Mouse (Mus musculus) liver, embryonic 15.5 days (tissue): Measurements from ENCODE around the gene Gm20388. TPM values are rescaled to one million over a fixed set of nuclear protein-coding genes. Genes with fewer than 3 reads are reported as not detected.

ENCODE experiments used
- ATAC-seq: fragments of 200-750 bp; cut with Nextera tagmentation; 2 replicates; pipeline ENCODE4 v1.8.0; 2017; ENCODE audit warnings: moderate number of reproducible peaks, mild to moderate bottlenecking, moderate library complexity; ENCODE audit not compliant: insufficient read depth
- H3K27ac ChIP-seq: fragments of 300-500 bp; sonication (generic); replicated peaks from 2 replicates; pipeline ENCODE4 v1.5.1; 2015; ENCODE audit warnings: mild to moderate bottlenecking, inconsistent platforms
- H3K27me3 ChIP-seq: fragments of 300-500 bp; sonication (generic); 2 replicates; pipeline ENCODE4 v1.6.1; 2015; ENCODE audit warnings: mild to moderate bottlenecking, inconsistent platforms
- H3K36me3 ChIP-seq: fragments of 300-500 bp; sonication (generic); replicated peaks from 2 replicates; pipeline ENCODE4 v1.6.1; 2015; ENCODE audit warnings: moderate library complexity, mild to moderate bottlenecking, inconsistent platforms
- H3K4me1 ChIP-seq: fragments of 300-500 bp; sonication (generic); replicated peaks from 2 replicates; pipeline ENCODE4 v1.6.1; 2015; ENCODE audit warnings: inconsistent platforms
- H3K4me2 ChIP-seq: fragments of 300-500 bp; sonication (generic); 2 replicates; pipeline ENCODE4 v1.6.1; 2015; ENCODE audit warnings: moderate library complexity, mild to moderate bottlenecking, inconsistent platforms
- H3K4me3 ChIP-seq: fragments of 300-500 bp; sonication (generic); replicated peaks from 2 replicates; pipeline ENCODE4 v1.5.1; 2015; ENCODE audit warnings: mild to moderate bottlenecking, inconsistent platforms
- H3K9ac ChIP-seq: fragments of 300-500 bp; sonication (generic); 2 replicates; pipeline ENCODE4 v1.6.1; 2015; ENCODE audit warnings: moderate library complexity, mild to moderate bottlenecking, inconsistent platforms
- H3K9me3 ChIP-seq: fragments of 300-500 bp; sonication (generic); replicated peaks from 2 replicates; pipeline ENCODE4 v1.6.1; 2016; ENCODE audit warnings: inconsistent platforms
- WGBS: fragments of 180-500 bp; shearing (Covaris S2); methylation state at CpG from one replicate; pipeline ENCODE4 v1.1.7; 2015; ENCODE audit warnings: mixed read lengths; ENCODE audit not compliant: insufficient replicate concordance; 5-methylcytosine and 5-hydroxymethylcytosine counted together
- polyA plus RNA-seq: library from polyadenylated mRNA; unstranded; fragments of >200 nt; fragmentation: Nextera tagmentation; extraction: Ambion mirVana; gene quantifications from 2 replicates; pipeline ENCODE4 v1.2.1, GENCODE M21; 2015

Gene Gm20388
- polyA plus RNA-seq, 1 experiment from 2014 or later: not detected

DNA sequence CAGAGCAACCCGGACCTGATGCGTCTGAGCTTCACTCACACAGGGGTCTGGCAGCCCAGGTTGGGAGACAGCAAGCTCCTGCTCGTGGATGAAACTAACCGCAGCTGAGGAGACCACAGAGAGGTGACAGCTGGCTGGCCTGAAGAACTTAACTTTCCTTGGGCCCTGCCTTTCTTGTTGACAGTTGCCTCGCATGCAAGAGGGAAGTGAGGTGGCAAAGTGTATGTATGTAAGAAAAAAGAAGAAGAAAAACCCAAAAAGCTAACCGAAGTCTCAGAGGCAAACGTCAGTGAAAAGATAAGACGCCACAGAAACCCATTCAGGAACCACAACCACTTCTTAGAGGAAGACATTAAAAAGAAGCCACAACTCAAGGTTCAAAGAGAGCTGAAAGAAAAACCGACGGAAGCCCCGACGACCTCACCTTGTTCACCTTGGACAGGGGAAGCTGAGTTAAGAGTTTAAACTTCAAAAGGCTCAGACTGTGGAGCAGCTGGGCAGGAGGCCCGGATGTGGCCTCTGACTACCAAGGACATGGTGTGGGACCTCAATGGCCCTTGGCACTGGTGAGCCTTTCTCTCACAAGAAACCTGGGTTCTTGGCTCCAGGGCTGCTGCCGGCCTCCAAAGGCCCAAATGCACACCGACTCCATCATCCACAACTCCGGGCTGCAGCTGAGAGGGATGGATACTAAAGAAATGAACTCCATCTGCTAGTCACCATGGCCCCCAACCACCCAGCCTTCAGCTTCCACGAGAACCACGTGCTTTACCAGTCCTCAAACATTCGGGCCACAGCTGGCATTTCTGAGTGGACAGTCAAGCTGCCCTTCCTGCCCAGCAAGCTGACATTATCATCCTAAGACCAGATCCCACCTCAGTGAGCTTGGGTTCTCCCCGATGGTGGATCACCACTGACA, 1740.0 kb downstream of the Gm20388 start:
- Histone ChIP-seq H3K27me3 (peaks cover 77% of the 10 kb centered on the region), H3K27ac (no peak overlapping the region)

DNA sequence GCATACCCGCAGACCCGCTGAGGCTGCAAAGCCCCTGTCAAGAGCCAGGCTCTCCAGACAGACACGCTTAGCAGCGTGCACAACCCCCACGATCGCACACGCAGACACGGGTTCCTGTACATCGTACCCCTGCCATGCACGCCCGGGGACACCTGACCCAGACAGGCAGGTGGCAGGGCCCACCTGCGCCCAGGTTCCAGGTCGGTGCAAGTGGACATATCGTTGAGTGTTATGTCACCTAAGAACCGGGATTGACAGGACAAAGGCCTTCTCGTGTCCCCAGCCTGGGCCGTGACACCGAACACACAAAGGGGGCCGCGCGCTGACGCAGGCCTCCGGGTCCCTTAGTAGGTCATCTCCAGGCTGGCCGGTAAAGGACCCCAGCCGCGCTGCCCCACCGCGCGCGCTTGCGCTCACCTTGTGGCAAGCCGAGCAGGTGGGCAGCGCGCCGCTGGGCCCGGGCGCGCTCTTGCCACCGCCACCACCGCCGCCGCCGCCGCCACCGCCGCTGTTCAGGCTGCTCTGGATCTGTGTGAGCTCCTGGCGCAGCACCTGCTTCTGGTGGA, 1740.8 kb downstream of the Gm20388 start:
- peak overlapping the region; percentile 61 for H3K4me2 ChIP-seq
- 14% methylated on average over 47 of the region's 47 CpGs for WGBS
- H3K27me3 ChIP-seq: peaks cover 82% of the 10 kb centered on the region
- peak overlapping the region; percentile 25; the same call in 1 of the 2 replicates for H3K9ac ChIP-seq
- H3K36me3 ChIP-seq: no peaks in the 10 kb centered on the region
- no peak overlapping the region for H3K27ac ChIP-seq
- no peaks in the 10 kb centered on the region for H3K9me3 ChIP-seq
- H3K4me1 ChIP-seq: peaks cover 19% of the 10 kb centered on the region
- no peak for ATAC-seq
- H3K4me3 ChIP-seq: peak overlapping the region; percentile 52

More for the DNA sequence above, 1740.0 kb downstream of the Gm20388 start:
- Histone ChIP-seq H3K9ac (no peak overlapping the region), H3K36me3 (no peaks in the 10 kb centered on the region), H3K4me3 (peak overlapping the region; percentile 52), H3K4me1 (peaks cover 20% of the 10 kb centered on the region), H3K9me3 (no peaks in the 10 kb centered on the region), H3K4me2 (peak overlapping the region; percentile 61)
- ATAC-seq: no peak
- 27% methylated on average over 20 of the region's 20 CpGs for WGBS

DNA sequence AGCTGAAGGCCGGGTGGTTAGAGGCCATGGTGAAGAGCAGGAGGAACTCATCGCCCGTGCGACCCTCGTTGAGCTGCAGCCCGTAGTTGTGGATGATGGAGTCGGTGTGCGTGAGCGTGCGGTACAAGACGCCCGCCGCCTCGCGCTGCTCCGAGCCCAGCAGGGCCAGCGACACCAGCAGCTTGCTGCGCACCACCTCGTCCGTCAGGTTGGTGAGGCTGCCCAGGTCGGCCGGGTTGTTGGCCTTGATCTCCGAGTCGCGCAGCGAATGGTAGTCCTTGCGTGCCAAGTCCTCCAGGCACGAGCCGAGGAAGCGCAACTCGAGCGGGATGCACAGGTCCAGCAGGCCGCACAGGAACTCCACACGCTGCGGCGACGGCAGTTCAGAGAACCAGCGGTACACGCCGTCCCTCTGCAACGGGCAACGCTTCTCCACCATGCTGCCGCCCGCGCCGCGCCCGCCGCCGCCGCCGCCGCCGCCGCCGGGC, 1741.3 kb downstream of the Gm20388 start:
- Histone ChIP-seq H3K36me3 (no peaks in the 10 kb centered on the region), H3K9me3 (no peaks in the 10 kb centered on the region), H3K27me3 (peaks cover 83% of the 10 kb centered on the region), H3K27ac (no peak overlapping the region), H3K4me2 (peak overlapping the region; percentile 61), H3K9ac (peak overlapping the region; percentile 25; the same call in 1 of the 2 replicates), H3K4me1 (peaks cover 18% of the 10 kb centered on the region), H3K4me3 (peak overlapping the region; percentile 52)
- ATAC-seq: no peak
- WGBS: 2% methylated on average over 51 of the region's 56 CpGs

DNA sequence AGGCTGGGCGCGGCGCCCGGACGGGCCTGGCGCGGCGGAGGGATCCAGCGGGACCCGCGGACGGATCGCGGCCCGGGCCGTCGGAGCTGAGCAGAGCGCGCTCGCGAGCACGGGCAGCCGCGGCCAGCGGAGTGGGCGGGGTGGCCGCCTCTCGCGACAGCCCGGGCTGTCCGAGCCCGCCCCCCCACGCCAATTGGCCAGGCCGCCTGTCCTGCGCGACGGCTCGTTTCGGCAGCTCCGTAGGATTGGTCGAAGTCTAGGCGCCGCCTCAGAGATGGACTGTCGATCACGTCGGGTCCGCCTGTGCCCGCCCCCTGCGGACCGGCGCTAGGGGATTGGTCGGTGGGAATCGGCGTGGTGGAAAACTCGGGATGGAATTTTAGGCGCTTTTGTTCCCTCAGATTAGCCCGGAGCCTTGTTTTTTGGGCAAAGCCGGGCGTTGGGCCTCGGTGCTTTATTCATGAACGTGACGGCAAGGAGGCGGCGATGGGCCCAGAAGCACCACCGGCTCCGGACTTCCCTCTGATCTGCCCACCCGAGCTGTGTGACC, 1742.2 kb downstream of the Gm20388 start, which contains the start of gene Zcchc14:
Zcchc14 (minus strand) TSS at position 128 of the 550 bp plus-strand sequence.
- no peak within 1 kb of the TSS for H3K27ac ChIP-seq

DNA sequence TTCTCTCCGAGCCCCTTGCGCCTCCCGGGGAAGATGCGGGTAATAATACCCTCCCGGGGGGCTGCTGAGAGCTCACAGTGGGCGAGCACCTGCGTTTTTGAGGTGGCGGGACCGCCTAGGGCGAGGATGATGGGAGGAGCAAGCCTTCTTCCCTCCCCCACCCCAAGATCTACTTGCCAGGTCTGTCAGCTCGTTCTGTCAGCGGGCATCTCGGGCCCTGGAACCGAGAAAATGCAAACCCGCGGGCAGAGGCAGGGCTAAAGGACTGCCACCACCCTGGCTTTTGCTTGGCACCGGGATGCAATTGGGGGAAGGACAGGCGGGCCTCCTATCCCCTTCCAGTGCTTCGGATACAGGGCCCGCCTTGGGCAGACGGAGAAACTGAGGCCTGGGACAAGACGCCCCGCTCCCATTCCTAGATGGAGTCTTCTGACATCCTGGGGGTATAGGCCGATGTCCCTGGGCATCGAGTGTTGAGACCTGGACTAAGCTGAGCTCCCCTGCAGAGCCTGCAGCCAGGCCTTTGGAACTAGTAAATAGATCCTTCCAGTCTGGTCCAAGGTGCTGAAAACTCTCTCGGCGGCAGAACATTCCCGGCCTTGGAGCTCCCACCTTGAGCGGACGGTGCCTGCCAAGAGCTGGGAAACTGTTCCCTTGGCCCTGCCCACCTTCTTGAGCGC, 1742.8 kb downstream of the Gm20388 start:
- no peaks in the 10 kb centered on the region for H3K9me3 ChIP-seq
- peak overlapping the region; percentile 8; the same call in 1 of the 2 replicates for H3K9ac ChIP-seq
- no peak overlapping the region for H3K27ac ChIP-seq
- ATAC-seq: 0 out of 2 replicates have a peak, but pooled peaks have one; percentile 2
- 8% methylated on average over 31 of the region's 31 CpGs for WGBS
- H3K4me3 ChIP-seq: peak overlapping the region; percentile 58
- peak overlapping the region; percentile 63 for H3K4me2 ChIP-seq
- H3K27me3 ChIP-seq: peaks cover 77% of the 10 kb centered on the region
- peaks cover 12% of the 10 kb centered on the region for H3K4me1 ChIP-seq
- no peaks in the 10 kb centered on the region for H3K36me3 ChIP-seq

More for the DNA sequence above, 1742.2 kb downstream of the Gm20388 start, which contains the start of gene Zcchc14:
- Histone ChIP-seq H3K36me3 (no peaks in the 10 kb centered on the region), H3K4me1 (peaks cover 18% of the 10 kb centered on the region), H3K9me3 (no peaks in the 10 kb centered on the region), H3K9ac (peak within 1 kb of the TSS; percentile 25; the same call in 1 of the 2 replicates), H3K4me3 (peak within 1 kb of the TSS; percentile 58), H3K27me3 (peaks cover 80% of the 10 kb centered on the region), H3K4me2 (peak within 1 kb of the TSS; percentile 63)
- WGBS: 1% methylated on average over 67 of the region's 67 CpGs
- peak; percentile 90 for ATAC-seq

DNA sequence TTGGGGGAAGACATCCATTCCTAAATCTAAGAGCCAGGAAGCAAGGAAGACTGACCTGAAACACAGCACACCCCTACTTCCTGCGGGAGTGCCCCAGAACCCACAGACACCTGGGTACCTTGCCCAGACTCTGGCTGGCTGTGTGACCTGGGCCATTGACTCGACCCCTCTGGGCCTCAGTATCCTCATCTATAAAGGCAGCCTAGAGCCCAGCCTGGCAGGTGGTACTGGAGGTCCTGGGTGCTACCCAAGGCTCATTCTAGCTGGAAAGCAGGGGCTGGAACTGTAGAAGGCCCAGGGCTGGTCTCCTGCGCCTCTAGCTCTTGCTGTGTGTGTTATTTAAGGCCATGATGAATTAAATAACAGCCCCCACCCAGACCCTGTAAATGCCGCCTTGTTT, 1743.5 kb downstream of the Gm20388 start:
- peaks cover 74% of the 10 kb centered on the region for H3K27me3 ChIP-seq
- peaks cover 12% of the 10 kb centered on the region for H3K4me1 ChIP-seq
- WGBS: 54% methylated on average over 4 of the region's 4 CpGs
- no peak overlapping the region for H3K4me3 ChIP-seq
- no peak overlapping the region for H3K4me2 ChIP-seq
- no peak for ATAC-seq
- no peak overlapping the region for H3K9ac ChIP-seq
- H3K9me3 ChIP-seq: no peaks in the 10 kb centered on the region
- H3K36me3 ChIP-seq: no peaks in the 10 kb centered on the region
- H3K27ac ChIP-seq: no peak overlapping the region

DNA sequence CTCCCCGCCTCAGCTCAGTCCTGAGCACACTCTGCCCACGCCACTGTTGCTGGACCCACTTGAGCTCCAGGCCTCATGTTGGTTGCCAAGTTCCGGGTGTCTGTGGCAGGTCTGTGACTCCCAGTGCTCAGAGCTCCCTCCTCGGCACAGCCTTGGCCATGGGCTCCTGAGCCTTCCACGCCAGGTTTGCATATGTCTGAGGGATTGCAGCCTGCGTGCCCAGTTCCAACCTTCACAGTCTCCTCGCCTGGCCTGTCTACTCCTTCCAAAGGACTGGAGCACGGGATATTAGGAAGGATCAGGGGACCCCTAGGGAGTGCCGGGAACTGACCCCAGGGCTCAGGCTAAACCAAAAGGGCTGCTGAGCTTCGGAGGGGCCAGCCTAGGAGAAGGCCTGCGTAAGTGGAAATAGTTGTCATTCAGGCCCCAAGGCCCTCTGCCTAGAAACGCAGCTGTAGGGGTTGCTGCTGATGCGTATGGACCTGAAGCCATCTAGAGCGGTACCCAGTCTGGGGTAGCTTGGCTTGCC, 1744.4 kb downstream of the Gm20388 start:
- WGBS: 59% methylated on average over 14 of the region's 14 CpGs
- Histone ChIP-seq H3K9ac (no peak overlapping the region), H3K27ac (no peak overlapping the region), H3K4me1 (peaks cover 10% of the 10 kb centered on the region), H3K36me3 (no peaks in the 10 kb centered on the region), H3K4me2 (no peak overlapping the region), H3K9me3 (no peaks in the 10 kb centered on the region), H3K27me3 (peaks cover 67% of the 10 kb centered on the region), H3K4me3 (no peak overlapping the region)
- ATAC-seq: no peak

DNA sequence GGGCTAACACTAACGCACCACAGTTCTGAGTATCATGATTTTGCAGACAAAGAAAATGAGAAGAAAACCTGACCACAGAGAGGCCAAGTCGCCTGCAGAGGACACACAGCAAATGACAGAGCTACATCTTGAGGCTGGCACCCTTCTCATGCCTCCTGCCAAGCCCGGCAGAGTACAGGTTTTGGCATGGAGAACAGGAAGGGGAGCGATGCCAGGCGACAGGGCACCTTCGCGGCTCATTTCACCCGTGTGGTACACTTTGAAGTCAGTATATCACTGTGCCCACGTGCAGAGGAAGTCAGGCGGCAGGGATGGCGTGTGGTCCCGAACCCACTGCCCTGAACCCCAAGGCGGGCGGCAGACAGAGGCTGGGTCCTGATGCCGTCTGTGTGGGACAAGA, 1750.0 kb downstream of the Gm20388 start:
- Histone ChIP-seq H3K9ac (no peak overlapping the region), H3K4me2 (no peak overlapping the region), H3K27ac (no peak overlapping the region), H3K4me3 (no peak overlapping the region), H3K36me3 (no peaks in the 10 kb centered on the region), H3K27me3 (peaks cover 23% of the 10 kb centered on the region), H3K9me3 (no peaks in the 10 kb centered on the region), H3K4me1 (no peaks in the 10 kb centered on the region)
- ATAC-seq: no peak
- WGBS: 66% methylated on average over 15 of the region's 15 CpGs

DNA sequence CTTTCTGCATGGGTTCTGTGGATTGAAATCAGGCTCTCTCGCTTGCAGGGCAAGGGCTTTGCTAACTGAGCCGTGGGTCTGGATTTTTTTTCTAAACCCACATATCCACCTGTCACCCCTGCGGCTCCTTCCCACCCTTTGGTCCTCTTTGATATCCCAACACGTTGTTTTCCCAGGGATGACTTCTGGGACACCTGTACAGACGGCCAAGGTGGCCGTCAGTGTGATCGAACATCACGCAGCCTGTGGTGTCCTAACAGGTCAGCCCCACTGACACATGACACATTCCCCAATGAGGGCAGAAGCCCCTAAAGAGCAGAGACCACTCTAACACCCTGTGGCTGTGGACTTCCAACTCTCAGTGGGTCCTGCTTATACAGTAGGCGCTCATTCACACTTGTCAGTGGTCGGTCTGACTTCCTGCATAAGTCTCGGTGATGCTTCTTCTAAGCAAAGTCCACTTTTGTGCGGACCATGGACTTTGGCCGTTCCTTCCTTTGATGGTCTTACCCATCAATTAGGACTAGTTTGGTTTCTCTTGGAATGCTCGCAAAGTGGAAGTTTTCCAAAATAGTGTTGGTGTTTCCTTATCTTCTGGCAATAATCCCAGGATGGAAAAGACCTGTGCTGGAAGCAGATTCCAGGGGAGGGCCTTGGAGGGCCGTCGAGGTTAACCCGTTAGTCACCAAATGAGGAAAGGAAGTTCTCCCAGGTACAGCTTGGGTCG, 1751.2 kb downstream of the Gm20388 start:
- no peak overlapping the region for H3K9ac ChIP-seq
- no peaks in the 10 kb centered on the region for H3K4me1 ChIP-seq
- WGBS: 52% methylated on average over 18 of the region's 18 CpGs
- no peaks in the 10 kb centered on the region for H3K9me3 ChIP-seq
- H3K4me2 ChIP-seq: no peak overlapping the region
- H3K27me3 ChIP-seq: peaks cover 20% of the 10 kb centered on the region
- no peaks in the 10 kb centered on the region for H3K36me3 ChIP-seq
- H3K4me3 ChIP-seq: no peak overlapping the region
- no peak overlapping the region for H3K27ac ChIP-seq
- ATAC-seq: no peak

DNA sequence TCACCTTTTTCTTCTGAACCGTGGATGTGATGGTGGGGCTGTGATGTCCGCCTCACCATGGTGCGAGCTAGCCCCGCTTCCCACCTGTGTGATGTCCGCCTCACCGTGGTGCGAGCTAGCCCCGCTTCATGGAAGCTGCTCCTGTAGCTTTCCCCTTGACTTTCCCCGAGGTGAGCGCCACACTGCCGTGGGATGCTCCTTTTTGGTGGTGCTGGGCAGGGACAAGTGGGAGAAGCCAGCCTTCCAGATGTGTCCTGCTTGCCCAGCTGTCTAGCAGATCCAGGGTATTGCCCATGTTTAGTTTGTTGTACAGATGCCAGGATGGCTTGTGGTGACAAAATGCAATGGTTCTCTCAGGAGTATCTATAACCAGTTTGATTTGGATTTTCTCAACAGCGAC, 1752.5 kb downstream of the Gm20388 start:
- no peaks in the 10 kb centered on the region for H3K4me1 ChIP-seq
- peaks cover 17% of the 10 kb centered on the region; the same call in 1 of the 2 replicates for H3K27me3 ChIP-seq
- WGBS: 73% methylated on average over 12 of the region's 12 CpGs

More for the DNA sequence above, 1752.5 kb downstream of the Gm20388 start:
- Histone ChIP-seq H3K4me2 (no peak overlapping the region), H3K36me3 (no peaks in the 10 kb centered on the region), H3K9me3 (no peaks in the 10 kb centered on the region), H3K9ac (no peak overlapping the region), H3K27ac (no peak overlapping the region), H3K4me3 (no peak overlapping the region)
- ATAC-seq: no peak
